In genomic region chr2:123394296-123394695, GRCm38 (mm10) we compare ENCODE assay signal across 11 mouse cellular contexts.
"Had no signal": no experiment of that assay in that cellular context is flagged by ENCODE, and none has a peak within 500 bp of the region (broad histone marks: within the 10 kb centered on the region; RNA-seq: fewer than 3 reads in every experiment).

No protein-coding gene starts in this region.

- DNase-seq: kidney, adult 9 months; kidney, postnatal 14 days; kidney, postnatal 4 days; layer of hippocampus, adult 9-11 months; lung, adult 2 months; right cerebral cortex, adult 18-20 months; right cerebral cortex, postnatal 14 days; right cerebral cortex, postnatal 4 days; thymus, adult 2 months; thymus, postnatal 14 days; thymus, postnatal 4 days had no signal
